Mouse (Mus musculus) G1E (cell line): Measurements from ENCODE around the gene Sdk1. TPM values are rescaled to one million over a fixed set of nuclear protein-coding genes. Genes with fewer than 3 reads are reported as not detected.

Experiments used
- ATAC-seq: 2 replicates; pipeline ENCODE4 v1.8.0; 2016; ENCODE audit warnings: mild to moderate bottlenecking; ENCODE audit not compliant: insufficient number of reproducible peaks, poor library complexity, low FRiP score, severe bottlenecking; ENCODE audit errors: extremely low read depth
- DNase-seq: peaks from one replicate; pipeline ENCODE4 v3.0.0; 2012; ENCODE audit warnings: low spot score
- H3K27me3 ChIP-seq: 2 replicates; pipeline ENCODE4 v1.6.1; 2012; ENCODE audit warnings: mild to moderate bottlenecking, low read length, inconsistent platforms; ENCODE audit not compliant: insufficient read depth
- H3K36me3 ChIP-seq: replicated peaks from 2 replicates; pipeline ENCODE3; 2012; ENCODE audit warnings: mild to moderate bottlenecking, inconsistent platforms
- H3K4me1 ChIP-seq: 2 replicates; pipeline ENCODE4 v1.6.1; 2012; ENCODE audit warnings: low read depth, low read length, inconsistent platforms, mixed read lengths; ENCODE audit not compliant: insufficient read depth
- H3K4me3 ChIP-seq: 2 replicates; pipeline ENCODE4 v1.5.1; 2012; ENCODE audit warnings: low read depth, mild to moderate bottlenecking, inconsistent platforms, low read length, moderate library complexity, mixed read lengths
- H3K9me3 ChIP-seq: replicated peaks from 2 replicates; pipeline ENCODE4 v1.6.1; 2012; ENCODE audit warnings: inconsistent platforms
- CTCF ChIP-seq: IDR thresholded peaks from 2 replicates; pipeline ENCODE4 v1.5.1; 2012; ENCODE audit warnings: low read depth, low read length, inconsistent platforms, mixed read lengths
- GATA1 ChIP-seq: IDR thresholded peaks from 2 replicates; pipeline ENCODE4 v1.6.1; 2012; ENCODE audit warnings: borderline replicate concordance, low read length, inconsistent platforms, mixed read lengths
- GATA2 ChIP-seq: IDR thresholded peaks from 2 replicates; pipeline ENCODE4 v1.6.1; 2012; ENCODE audit warnings: low read depth, low read length, inconsistent platforms, borderline replicate concordance
- POLR2AphosphoS5 ChIP-seq: IDR thresholded peaks from 2 replicates; pipeline ENCODE4 v1.6.1; 2012; ENCODE audit warnings: low read depth, low read length, inconsistent platforms; ENCODE audit not compliant: insufficient replicate concordance
- TAL1 ChIP-seq: conservative IDR thresholded peaks from 2 replicates; pipeline ENCODE4 v1.6.1; 2012; ENCODE audit warnings: low read depth, low read length, inconsistent platforms, mixed read lengths
- polyA plus RNA-seq: library from polyadenylated mRNA; stranded (reverse); fragments of >175 nt; gene quantifications from 2 replicates; pipeline ENCODE4 v1.2.3, GENCODE M21; 2012
- total RNA-seq, 2 experiments: library from RNA; stranded (forward) in 1 of 2; stranded (reverse) in 1 of 2; fragments of 200-1000 nt in 1 of 2; fragments of >200 nt in 1 of 2; fragmentation: Nextera tagmentation in 1 of 2; gene quantifications; 2 replicates each; pipeline ENCODE4 v1.2.3; 2014 to 2017

Gene Sdk1
- total and polyA plus RNA-seq, 3 experiments = 0.27 TPM; not detected in 2

DNA sequence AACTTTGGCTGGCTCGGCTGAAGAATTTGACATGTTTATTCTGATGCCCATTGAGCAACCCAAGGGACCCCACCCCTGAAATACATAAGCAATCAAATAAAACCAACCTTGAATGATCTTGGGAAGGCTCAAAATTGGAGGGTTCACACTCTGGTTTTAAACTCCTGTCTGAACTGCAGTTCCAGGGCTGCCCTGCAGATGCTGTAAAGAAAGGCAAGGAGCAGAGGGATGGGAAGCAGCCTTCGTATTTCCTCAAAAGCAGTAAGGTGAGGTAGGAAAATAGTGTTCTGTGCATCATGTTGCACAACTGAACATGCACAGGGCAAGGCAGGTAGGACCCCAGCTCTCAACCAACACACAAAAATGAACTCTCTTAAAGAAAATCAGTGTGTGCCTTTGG lies 222.1 kb downstream of the Sdk1 start:
- ATAC-seq (no peak), DNase-seq (no peak)
- H3K36me3 ChIP-seq = no peaks in the 10 kb centered on the region
- peaks cover 29% of the 10 kb centered on the region for H3K9me3 ChIP-seq
- no peak for TF ChIP-seq GATA2
- TF ChIP-seq GATA1 = no peak
- no peak for TF ChIP-seq TAL1
- TF ChIP-seq POLR2AphosphoS5 = no peak
- TF ChIP-seq CTCF = no peak
- H3K4me3 ChIP-seq = no peak overlapping the region
- H3K4me1 ChIP-seq = no peaks in the 10 kb centered on the region
- H3K27me3 ChIP-seq = no peaks in the 10 kb centered on the region

DNA sequence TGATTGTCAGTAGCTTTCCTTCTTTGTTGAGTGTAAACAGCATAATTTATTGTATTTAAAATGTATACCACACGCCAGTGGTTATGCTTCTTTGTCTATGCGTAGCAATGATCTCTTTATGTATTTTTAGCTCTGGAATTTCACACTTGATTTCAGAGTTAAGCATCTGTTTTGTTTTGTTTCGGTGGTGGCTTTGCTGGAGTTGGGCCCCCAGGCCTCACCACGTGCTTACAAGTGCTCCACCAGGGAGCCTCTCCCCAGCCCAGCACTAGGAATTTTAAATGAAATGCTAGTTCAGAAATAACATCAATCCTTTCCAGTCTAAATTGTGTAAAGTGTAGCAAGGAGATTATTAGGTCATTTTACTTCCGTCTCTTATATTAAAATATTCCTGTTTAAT lies 227.5 kb downstream of the Sdk1 start:
- peaks cover 24% of the 10 kb centered on the region for H3K9me3 ChIP-seq
- no peaks in the 10 kb centered on the region for H3K27me3 ChIP-seq
- TF ChIP-seq CTCF = no peak
- no peak for TF ChIP-seq GATA2
- TF ChIP-seq GATA1 = no peak
- TF ChIP-seq TAL1 = no peak
- no peak for TF ChIP-seq POLR2AphosphoS5
- no peak overlapping the region for H3K4me3 ChIP-seq
- no peaks in the 10 kb centered on the region for H3K36me3 ChIP-seq
- H3K4me1 ChIP-seq = no peaks in the 10 kb centered on the region
- DNase-seq (no peak), ATAC-seq (no peak)

GRCm38 (mm10) chr5:141505281-141505680 lies 264.0 kb downstream of the Sdk1 start:
- ATAC-seq (no peak), DNase-seq (no peak)
- peaks cover 44% of the 10 kb centered on the region for H3K9me3 ChIP-seq
- H3K36me3 ChIP-seq = no peaks in the 10 kb centered on the region
- no peak overlapping the region for H3K4me3 ChIP-seq
- no peaks in the 10 kb centered on the region for H3K4me1 ChIP-seq
- H3K27me3 ChIP-seq = no peaks in the 10 kb centered on the region
- TF ChIP-seq TAL1 (no peak), GATA1 (no peak), GATA2 (no peak), CTCF (no peak), POLR2AphosphoS5 (no peak)

DNA sequence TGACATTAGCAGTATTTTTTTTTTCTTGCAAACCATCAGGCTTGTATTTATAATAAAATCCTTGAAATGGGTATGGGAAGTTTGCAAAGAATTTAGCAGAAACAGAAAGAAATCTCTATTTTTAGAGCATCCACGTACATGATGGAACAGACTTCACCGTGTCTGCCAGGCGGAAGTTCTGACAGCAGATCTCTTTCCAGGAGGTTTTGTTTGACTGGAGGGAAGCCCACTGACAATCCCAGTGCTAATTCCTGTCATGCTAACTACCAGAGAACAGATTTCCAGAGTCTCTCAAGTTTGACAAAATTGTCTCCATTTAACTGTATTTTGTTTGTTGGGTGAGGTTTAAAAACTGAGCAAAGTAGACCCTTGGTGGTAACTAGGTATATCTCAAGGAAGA lies 265.1 kb downstream of the Sdk1 start:
- DNase-seq (no peak), ATAC-seq (no peak)
- no peaks in the 10 kb centered on the region for H3K4me1 ChIP-seq
- H3K36me3 ChIP-seq = no peaks in the 10 kb centered on the region
- H3K9me3 ChIP-seq = peaks cover 50% of the 10 kb centered on the region
- TF ChIP-seq CTCF = no peak
- H3K4me3 ChIP-seq = no peak overlapping the region
- no peaks in the 10 kb centered on the region for H3K27me3 ChIP-seq

DNA sequence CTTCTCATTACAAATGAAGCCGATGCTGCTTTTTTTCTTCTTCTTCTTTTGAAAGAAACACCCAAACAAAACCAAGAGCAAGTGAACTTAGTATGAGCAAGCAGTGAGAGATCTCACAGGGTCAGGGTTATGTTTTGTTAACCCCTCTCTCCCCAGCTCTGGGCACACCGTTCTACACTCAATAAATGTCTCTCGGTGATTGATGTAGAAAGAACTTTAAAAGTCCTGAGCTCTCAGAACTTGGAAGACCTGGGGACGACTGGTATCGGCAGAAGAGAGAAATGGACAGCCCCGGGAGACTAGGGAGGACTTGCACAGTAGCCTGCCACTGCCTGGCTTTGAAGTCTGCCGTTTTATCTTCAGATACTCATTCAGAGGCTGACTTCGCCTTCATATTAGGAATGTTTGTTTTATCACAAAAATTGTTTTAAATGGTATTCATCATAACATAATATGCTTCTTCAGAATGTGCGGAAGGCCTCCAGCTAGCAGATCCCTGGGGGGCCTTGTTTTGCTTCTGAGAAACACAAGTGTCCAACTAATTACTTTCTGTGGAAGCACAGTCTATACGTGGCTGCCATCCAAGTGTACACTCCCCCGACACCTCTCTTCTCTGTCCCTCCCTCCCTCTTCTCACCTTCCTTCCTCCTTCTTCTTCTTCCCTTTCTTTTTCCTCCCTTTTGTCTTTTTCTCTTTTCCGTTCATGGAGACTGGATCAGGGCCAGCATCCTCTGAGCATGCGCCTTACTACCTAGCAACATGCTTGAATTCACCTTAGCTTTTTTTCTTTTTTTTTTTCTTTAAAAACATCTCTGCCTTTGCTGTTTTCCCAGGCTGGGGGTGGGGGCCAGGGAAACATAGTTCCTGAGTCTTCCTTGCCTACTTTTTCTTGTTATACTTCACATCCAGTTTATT lies 283.8 kb downstream of the Sdk1 start:
- ATAC-seq (no peak), DNase-seq (no peak)
- Histone ChIP-seq H3K4me1 (no peaks in the 10 kb centered on the region), H3K9me3 (peaks cover 33% of the 10 kb centered on the region), H3K4me3 (no peak overlapping the region), H3K27me3 (no peaks in the 10 kb centered on the region), H3K36me3 (no peaks in the 10 kb centered on the region)
- TF ChIP-seq CTCF = no peak
- TF ChIP-seq POLR2AphosphoS5 = no peak
- no peak for TF ChIP-seq GATA1
- TF ChIP-seq GATA2 = no peak
- TF ChIP-seq TAL1 = no peak

DNA sequence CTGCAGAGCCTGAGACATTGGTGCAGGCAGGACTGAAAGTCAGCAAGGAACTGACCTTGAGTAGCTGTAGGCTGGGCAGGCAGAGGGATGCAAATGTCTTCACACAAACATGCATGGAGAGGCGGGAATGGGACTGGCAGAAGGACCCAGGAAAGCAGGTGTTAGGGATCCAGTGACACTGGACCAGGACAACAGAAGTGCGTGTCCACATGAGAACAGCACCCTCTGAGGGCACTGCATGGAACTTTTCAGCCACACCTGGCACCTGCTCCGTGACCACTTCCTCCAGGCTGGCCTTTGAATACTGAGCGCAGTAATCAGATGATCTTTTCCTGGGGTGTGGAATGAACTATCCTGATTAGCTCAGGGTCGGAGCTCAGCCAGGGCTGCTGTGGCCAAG lies 298.9 kb downstream of the Sdk1 start:
- no peaks in the 10 kb centered on the region for H3K4me1 ChIP-seq
- no peaks in the 10 kb centered on the region for H3K36me3 ChIP-seq
- TF ChIP-seq CTCF (no peak), GATA1 (no peak), TAL1 (no peak), GATA2 (no peak), POLR2AphosphoS5 (no peak)
- no peak overlapping the region for H3K4me3 ChIP-seq
- no peak for ATAC-seq
- H3K27me3 ChIP-seq = no peaks in the 10 kb centered on the region
- DNase-seq = no peak
- H3K9me3 ChIP-seq = peaks cover 72% of the 10 kb centered on the region
